Mouse (Mus musculus): Measurements from ENCODE around the gene Ipcef1. TPM values are rescaled to one million over a fixed set of nuclear protein-coding genes. Genes with fewer than 3 reads are reported as not detected.

Gene Ipcef1
- total RNA-seq, 2 experiments from 2014 or later = 16.2 to 19.1 TPM

GRCm38 (mm10) chr10:6967588-6968242 is 84.6 kb downstream of the Ipcef1 start:
- no peak for DNase-seq

DNA sequence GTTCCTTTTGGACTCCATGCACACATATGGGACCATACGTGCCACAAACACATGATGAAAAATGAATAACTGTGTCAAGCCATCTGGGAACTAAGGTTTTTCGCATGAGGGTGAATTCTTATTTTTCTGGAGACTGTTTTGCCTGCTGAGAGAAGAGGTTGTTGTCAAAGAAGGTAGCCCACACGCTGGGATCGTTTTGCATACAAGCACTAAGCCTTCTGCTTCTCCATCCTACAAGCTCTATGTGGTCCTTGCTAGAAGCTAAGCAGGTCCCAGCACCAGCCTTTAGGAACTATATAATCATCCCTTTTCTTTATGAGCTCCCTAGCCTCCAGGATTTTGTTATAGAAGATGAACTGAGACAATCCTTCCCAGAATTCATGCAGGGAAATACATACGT is 93.5 kb downstream of the Ipcef1 start:
- no peak for DNase-seq

DNA sequence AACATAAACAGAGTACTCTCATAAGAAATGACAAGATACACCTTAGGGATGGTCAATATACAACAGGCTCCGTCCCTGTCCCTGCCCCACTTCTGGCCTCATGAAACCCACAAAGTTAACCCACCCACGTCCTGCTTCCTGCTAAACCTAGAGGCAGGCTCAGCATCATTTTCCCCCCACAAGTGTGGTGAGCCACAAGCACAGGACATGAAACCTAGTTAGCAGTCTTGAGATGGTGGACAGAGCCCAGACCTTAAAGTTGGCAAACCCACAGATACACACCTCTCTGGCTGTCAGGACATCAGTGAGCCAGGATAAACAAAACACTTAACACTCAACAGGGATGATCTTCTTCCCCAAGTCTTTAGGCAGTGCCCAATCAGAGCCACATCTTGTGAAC is 95.9 kb downstream of the Ipcef1 start:
- no peak for DNase-seq

- no peak for DNase-seq
Observed at GRCm38 (mm10) chr10:6954533-6954932, 97.7 kb downstream of the Ipcef1 start.

DNA sequence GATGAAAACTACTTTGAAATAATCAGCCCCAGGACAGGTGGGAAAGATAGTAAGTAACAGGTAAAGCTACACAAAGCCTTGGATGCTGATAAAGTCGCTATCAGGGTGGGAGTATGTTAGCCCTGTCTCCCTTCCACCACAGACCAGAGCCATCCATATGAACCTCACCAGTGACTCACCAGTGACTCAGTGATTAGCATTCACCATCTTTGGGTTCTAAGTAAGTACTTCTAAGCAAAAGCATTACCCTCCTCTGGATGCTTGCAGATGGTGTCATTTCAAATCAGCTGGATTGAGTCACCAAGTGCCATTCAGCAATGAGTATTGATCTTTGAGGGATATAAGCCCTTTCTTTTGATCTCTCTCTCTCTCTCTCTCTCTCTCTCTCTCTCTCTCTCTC is 99.2 kb downstream of the Ipcef1 start:
- no peak for DNase-seq

- DNase-seq = peak in 1 of 2 experiments; percentile 17
Observed at GRCm38 (mm10) chr10:6936671-6937425, 115.4 kb downstream of the Ipcef1 start.

DNA sequence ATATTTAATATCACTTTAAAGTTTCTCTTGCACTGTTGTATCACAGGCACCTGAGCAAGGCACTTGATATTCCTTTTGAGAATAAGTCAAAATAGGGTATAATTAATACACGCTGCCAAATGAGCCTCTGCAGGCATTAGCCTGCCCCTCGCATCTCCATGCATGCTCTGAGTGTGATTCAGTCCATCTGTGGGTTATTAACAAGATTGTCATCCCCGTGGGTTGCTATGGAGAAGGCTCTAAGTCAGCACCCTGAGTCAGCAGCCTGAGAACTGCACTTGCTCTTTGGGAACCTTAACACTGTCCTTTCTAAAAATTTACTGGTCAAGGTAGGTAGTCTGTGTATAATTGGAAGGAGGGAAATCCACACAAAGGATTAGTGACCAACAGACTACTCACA is 117.5 kb downstream of the Ipcef1 start:
- peak; percentile 26 to 28 for DNase-seq

GRCm38 (mm10) chr10:6930889-6931288 is 121.4 kb downstream of the Ipcef1 start:
- no peak for DNase-seq

DNA sequence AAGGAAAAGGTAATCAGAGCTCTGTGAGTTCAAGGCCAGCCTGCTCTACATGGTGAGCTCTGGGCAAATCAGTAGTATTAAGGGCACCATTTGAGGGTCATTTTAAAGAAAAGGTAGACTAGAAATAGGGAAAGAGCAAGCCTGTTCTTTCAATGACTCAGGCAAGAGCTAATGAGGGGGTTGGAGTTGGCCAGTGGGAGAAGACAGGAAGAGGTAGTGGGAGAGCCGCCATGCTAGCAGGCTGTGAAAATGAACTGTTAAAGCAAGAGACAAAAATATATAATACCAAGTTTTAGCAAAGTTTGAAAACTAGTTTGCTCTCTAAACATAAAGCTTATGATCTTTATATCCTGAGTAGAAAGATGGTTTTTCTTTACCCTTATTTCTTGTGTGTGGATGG is 121.9 kb downstream of the Ipcef1 start:
- no peak for DNase-seq

DNA sequence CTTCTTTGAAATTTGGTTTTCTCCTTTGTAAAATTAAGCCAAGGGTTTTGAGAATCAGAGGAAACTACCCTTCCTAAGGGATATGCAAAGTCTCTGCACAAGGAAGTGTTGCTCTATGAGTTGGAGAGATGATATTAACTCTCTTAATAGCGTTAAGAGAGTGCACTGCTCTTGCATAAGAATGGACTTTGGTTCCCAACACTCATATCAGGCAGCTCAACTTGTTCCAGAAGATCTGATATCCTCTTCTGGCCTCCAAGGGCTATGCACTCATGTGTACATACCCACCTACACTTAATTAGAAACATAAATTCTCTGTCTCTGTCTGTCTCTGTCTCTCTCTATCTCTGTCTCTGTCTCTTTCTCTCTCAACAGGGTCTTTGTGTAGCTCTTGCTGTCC is 123.4 kb downstream of the Ipcef1 start:
- DNase-seq = no peak

- DNase-seq = no peak
Observed at GRCm38 (mm10) chr10:6927600-6928223, 124.6 kb downstream of the Ipcef1 start.

DNA sequence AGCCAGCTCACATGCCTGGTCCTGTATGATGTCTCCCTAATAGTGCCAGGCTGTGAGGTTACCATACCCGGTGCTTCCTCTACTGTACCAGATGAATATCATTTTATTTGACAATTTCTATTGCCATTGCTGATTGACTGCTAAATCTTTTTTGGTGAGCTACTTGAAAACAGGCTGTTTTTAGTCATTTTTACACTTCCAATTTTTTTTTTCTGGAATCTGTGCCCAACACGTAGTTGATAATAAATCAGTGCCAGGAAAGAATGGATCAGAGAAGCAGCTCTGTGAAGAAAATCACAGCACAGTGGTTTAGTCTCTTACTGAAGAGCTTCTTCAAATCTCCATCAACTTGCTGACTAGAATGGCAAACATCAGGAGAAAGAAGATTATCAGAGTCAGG is 125.6 kb downstream of the Ipcef1 start:
- no peak for DNase-seq

DNA sequence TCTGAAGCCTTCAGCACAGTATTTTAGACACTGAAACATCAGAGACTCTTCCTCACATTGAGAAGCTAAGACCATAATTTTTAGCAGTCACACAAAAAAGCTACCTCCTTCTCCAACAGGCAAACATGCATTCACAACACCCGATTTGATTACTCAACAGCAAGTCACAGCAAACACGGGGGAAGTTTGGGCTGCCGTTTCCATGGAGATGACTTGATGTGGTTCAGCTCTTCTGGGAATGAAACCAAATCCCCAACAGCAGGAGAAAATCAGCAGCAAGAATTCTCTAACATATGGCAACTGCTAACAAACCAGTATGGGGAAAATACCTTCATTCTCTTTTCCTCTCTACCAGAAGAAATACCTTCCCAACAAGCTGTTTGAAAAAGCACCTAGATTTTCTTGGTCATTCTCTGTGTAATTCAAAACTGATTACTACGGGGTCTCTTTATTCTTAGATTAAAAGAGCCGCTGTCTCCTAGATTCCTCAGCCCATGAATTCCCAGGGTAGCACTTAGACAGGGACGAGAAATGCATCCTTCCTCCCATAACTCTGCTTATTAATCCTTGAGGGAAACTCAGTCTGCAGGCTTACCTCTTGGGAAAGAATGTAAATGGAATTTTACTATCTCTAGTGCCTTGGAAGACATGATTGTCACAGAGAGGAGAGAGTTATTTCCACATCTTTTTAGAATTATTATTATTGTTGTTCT is 135.6 kb downstream of the Ipcef1 start:
- DNase-seq = peak; percentile 66 to 70

- DNase-seq = no peak
Observed at GRCm38 (mm10) chr10:6915991-6916390, 136.3 kb downstream of the Ipcef1 start.

- DNase-seq = no peak
Observed at GRCm38 (mm10) chr10:6909763-6910162, 142.5 kb downstream of the Ipcef1 start.

DNA sequence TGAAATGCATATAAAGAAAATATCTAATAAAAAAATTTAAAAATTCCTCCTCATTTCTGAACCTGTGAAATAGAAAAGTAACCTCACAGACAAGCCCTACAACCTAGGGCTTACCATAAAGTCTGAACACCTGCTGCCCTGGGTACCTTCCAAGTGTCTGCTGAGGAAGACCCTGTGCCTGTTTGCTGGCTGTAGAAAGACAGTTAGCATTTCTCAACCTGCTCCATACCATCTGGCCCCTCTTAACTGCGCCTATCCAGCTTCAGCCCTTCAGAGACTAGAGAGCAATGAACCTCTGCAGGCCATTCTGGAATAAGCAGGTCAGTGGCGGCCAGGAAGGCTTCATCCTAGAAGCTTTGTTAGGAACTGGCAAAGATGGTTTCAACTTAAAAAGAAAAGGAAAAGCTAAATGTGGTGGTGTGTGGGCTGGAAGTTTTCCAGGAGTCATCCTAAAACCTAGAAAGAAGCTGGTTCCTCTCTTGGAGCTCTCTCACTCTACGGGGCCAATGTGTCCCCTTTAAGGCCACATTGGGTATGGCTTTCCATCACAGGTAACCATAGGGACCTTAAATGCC is 150.4 kb downstream of the Ipcef1 start:
- no peak for DNase-seq

- DNase-seq = no peak
Observed at GRCm38 (mm10) chr10:6900126-6900525, 152.2 kb downstream of the Ipcef1 start.

DNA sequence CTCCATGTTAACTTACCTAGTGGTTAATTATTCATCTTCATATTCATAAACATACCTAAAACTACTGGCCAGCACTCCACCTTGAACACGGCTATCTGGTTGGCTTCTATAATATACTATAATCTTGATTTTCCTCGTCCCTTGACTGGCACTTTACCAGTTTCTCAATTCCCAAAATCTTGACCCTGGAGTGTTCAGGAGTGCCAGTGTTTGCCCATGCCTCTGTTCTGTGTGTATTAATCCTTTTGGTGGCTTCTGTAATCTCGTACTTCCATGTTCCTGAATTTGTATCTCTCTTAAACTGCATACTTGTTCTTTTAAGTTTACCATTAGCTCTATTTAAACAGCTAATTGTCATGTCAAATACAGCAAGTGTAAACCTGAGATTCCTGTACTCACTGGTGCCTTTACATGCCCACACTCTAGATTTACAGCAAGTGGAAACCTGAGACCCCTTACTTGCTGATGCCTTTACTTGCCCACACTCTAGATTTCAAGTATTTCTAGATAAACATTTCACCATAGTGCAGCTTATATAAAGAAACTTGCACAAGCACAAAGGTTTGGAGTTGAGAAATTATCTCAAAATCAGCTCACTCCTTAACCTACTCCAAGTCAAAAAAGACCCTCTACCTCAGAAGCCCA is 155.5 kb downstream of the Ipcef1 start:
- DNase-seq = no peak

DNA sequence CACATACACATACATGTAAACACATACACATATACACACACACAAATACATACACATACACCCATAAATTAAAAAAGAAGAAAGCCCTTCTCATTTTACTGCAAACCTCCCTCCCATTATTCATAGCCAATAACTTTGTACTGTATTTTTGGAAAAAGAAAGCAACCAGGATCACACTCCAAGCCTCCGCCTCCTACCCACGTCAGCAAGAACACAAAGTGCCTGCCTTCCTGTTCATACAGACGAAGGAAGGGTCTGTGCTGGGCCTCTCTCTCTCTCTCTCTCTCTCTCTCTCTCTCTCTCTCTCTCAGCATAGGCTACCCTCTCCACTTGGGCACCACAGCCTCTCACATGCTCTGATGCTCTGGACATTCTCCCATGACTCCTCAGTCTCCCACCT is 156.5 kb downstream of the Ipcef1 start:
- DNase-seq = no peak

DNA sequence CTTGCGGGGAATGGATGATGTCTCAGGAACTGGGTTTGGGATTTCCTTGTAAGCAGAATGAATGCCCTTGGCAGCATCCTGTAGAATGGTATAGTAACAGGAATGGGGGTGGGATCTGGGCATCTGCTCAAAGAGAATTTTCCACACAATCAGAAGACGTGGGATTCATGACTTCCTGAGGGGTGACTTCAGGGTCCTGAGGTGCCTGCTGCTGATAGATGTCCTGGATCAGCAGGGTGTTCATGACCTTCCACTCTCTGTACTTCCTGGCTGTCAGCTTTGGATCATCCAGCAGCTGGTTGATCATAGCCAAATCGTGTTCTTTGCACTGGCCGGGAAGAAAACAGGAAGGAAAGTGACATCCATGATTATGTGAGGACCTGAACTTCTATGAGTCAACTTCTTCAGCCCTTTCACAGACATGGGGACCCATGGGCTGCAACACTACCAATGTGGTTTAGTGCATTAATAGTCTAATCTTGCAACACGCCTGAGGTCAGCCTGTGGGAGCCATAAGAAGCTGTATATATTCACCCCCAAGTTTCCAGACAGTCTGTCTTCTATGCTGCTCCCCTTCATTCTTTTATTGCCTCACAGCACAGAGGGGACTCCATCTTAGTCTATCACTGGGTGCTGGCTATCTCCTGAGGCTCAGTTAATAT is 161.8 kb downstream of the Ipcef1 start:
- DNase-seq = no peak

GRCm38 (mm10) chr10:6889640-6890245 is 162.5 kb downstream of the Ipcef1 start:
- DNase-seq = no peak

Data from layer of hippocampus, postnatal 36 days (tissue).